Mouse (Mus musculus) midbrain, embryonic 14.5 days (tissue): ENCODE results near the gene Zbtb8os. TPM values are rescaled to one million over a fixed set of nuclear protein-coding genes. Genes with fewer than 3 reads are reported as not detected.
A peak's percentile ranks its signal among the peaks of the same experiment; 100 is the strongest.

Experiments
- ATAC-seq: fragments of 200-750 bp; cut with Nextera tagmentation; 2 replicates; pipeline ENCODE4 v1.8.0; 2017; ENCODE audit warnings: moderate number of reproducible peaks, moderate library complexity; ENCODE audit not compliant: low FRiP score, low TSS enrichment
- DNase-seq: peaks from one replicate; pipeline ENCODE4 v3.0.0-alpha.2; 2015
- H3K27ac ChIP-seq: fragments of 300-500 bp; sonication (generic); replicated peaks from 2 replicates; pipeline ENCODE4 v1.5.1; 2014; ENCODE audit warnings: mild to moderate bottlenecking, low read depth, low read length, moderate library complexity
- H3K27me3 ChIP-seq: fragments of 300-500 bp; sonication (generic); 2 replicates; pipeline ENCODE4 v1.6.1; 2014; ENCODE audit warnings: low read length, control low read depth, mixed read lengths; ENCODE audit not compliant: control insufficient read depth, insufficient read depth
- H3K36me3 ChIP-seq: fragments of 300-500 bp; sonication (generic); 2 replicates; pipeline ENCODE4 v1.6.1; 2014; ENCODE audit warnings: low read length, control low read depth; ENCODE audit not compliant: control insufficient read depth, insufficient read depth
- H3K4me1 ChIP-seq: fragments of 300-500 bp; sonication (generic); 2 replicates; pipeline ENCODE4 v1.6.1; 2014; ENCODE audit warnings: mild to moderate bottlenecking, antibody characterized with exemption, low read length, control low read depth; ENCODE audit not compliant: control insufficient read depth, insufficient read depth
- H3K4me2 ChIP-seq: fragments of 300-500 bp; sonication (generic); 2 replicates; pipeline ENCODE4 v1.6.1; 2014; ENCODE audit warnings: mild to moderate bottlenecking, low read length, moderate library complexity
- H3K4me3 ChIP-seq: fragments of 300-500 bp; sonication (generic); replicated peaks from 2 replicates; pipeline ENCODE4 v1.5.1; 2014; ENCODE audit warnings: low read depth, low read length
- H3K9ac ChIP-seq: fragments of 300-500 bp; sonication (generic); replicated peaks from 2 replicates; pipeline ENCODE4 v1.6.1; 2014; ENCODE audit warnings: mild to moderate bottlenecking, low read length, moderate library complexity
- H3K9me3 ChIP-seq: fragments of 300-500 bp; sonication (generic); 2 replicates; pipeline ENCODE4 v1.6.1; 2016; ENCODE audit warnings: low read length, control low read depth, mixed read lengths; ENCODE audit not compliant: control insufficient read depth
- WGBS: fragments of 180-500 bp; shearing (Covaris S2); extraction: QIAGEN DNeasy Blood & Tissue Kit; methylation state at CpG from one replicate; pipeline ENCODE4 v1.1.7; 2014; 5-methylcytosine and 5-hydroxymethylcytosine counted together
- polyA plus RNA-seq: library from polyadenylated mRNA; unstranded; fragments of >200 nt; fragmentation: Nextera tagmentation; extraction: Ambion mirVana; gene quantifications from 2 replicates; pipeline ENCODE4 v1.2.1, GENCODE M21; 2014

Zbtb8os gene
- polyA plus RNA-seq, result 22.9 and 26.3 TPM in 2 replicates

GRCm38 (mm10) chr4:129335216-129336074 is at the start of gene Zbtb8os, which contains the start of gene Rbbp4:
Zbtb8os (plus strand) TSS chr4:129335695.
Rbbp4 (minus strand) TSS chr4:129335370.
- under 1% methylated on average over 70 of the region's 73 CpGs for WGBS
- DNase-seq (peak; percentile 100), ATAC-seq (peak; percentile 98)
- Histone ChIP-seq H3K9ac (peak within 1 kb of the TSS; percentile 93), H3K36me3 (peaks cover 22% of the 10 kb centered on the region), H3K4me3 (peak within 1 kb of the TSS; percentile 94), H3K27me3 (no peaks in the 10 kb centered on the region), H3K9me3 (no peaks in the 10 kb centered on the region), H3K4me2 (peak within 1 kb of the TSS; percentile 71), H3K4me1 (peaks cover 31% of the 10 kb centered on the region), H3K27ac (peak within 1 kb of the TSS; percentile 98)

- 67% methylated on average over 5 of the region's 5 CpGs for WGBS
- H3K36me3 ChIP-seq, result no peaks in the 10 kb centered on the region
- no peak overlapping the region for H3K4me2 ChIP-seq
- DNase-seq (no peak), ATAC-seq (no peak)
- peaks cover 13% of the 10 kb centered on the region for H3K27me3 ChIP-seq
- H3K27ac ChIP-seq, result no peak overlapping the region
- no peak overlapping the region for H3K9ac ChIP-seq
- H3K4me1 ChIP-seq, result peaks cover 9% of the 10 kb centered on the region; the same call in 1 of the 2 replicates
- no peak overlapping the region for H3K4me3 ChIP-seq
- no peaks in the 10 kb centered on the region for H3K9me3 ChIP-seq
Measured at GRCm38 (mm10) chr4:129286001-129286682, 49.4 kb upstream of the Zbtb8os start.

- no peak overlapping the region for H3K27ac ChIP-seq
- DNase-seq (peak; percentile 57), ATAC-seq (no peak)
- no peaks in the 10 kb centered on the region for H3K9me3 ChIP-seq
- H3K4me1 ChIP-seq, result peaks cover 9% of the 10 kb centered on the region; the same call in 1 of the 2 replicates
- peak overlapping the region; percentile 56 for H3K9ac ChIP-seq
- peak overlapping the region; percentile 90 for H3K4me2 ChIP-seq
- H3K4me3 ChIP-seq, result peak overlapping the region; percentile 44
- WGBS, result 2% methylated on average over 28 of the region's 28 CpGs
- no peaks in the 10 kb centered on the region for H3K36me3 ChIP-seq
- peaks cover 13% of the 10 kb centered on the region for H3K27me3 ChIP-seq
Measured at GRCm38 (mm10) chr4:129286683-129287471, 48.6 kb upstream of the Zbtb8os start.

GRCm38 (mm10) chr4:129287472-129287981 is 48.0 kb upstream of the Zbtb8os start, which contains the start of gene Sync:
Sync (plus strand) TSS chr4:129287617.
- ATAC-seq, result no peak; the same call in 1 of the 2 replicates
- peak within 1 kb of the TSS; percentile 56 for H3K9ac ChIP-seq
- H3K36me3 ChIP-seq, result no peaks in the 10 kb centered on the region
- WGBS, result under 1% methylated on average over 52 of the region's 53 CpGs
- H3K4me2 ChIP-seq, result peak within 1 kb of the TSS; percentile 90
- H3K4me1 ChIP-seq, result peaks cover 9% of the 10 kb centered on the region; the same call in 1 of the 2 replicates
- H3K27me3 ChIP-seq, result peaks cover 13% of the 10 kb centered on the region
- H3K4me3 ChIP-seq, result peak within 1 kb of the TSS; percentile 44
- no peak within 1 kb of the TSS for H3K27ac ChIP-seq
- H3K9me3 ChIP-seq, result no peaks in the 10 kb centered on the region
- DNase-seq, result peak; percentile 66

- Histone ChIP-seq H3K27me3 (peaks cover 13% of the 10 kb centered on the region), H3K9me3 (no peaks in the 10 kb centered on the region), H3K9ac (no peak overlapping the region; the same call in 1 of the 2 replicates), H3K4me3 (peak overlapping the region; percentile 44), H3K36me3 (no peaks in the 10 kb centered on the region), H3K4me2 (peak overlapping the region; percentile 90), H3K27ac (no peak overlapping the region), H3K4me1 (peaks cover 9% of the 10 kb centered on the region; the same call in 1 of the 2 replicates)
- no peak for DNase-seq
- WGBS, result 34% methylated on average over 3 of the region's 3 CpGs
- ATAC-seq, result no peak
Measured at GRCm38 (mm10) chr4:129288067-129288466, 47.4 kb upstream of the Zbtb8os start.

GRCm38 (mm10) chr4:129289671-129290070 is 45.8 kb upstream of the Zbtb8os start:
- no peak overlapping the region for H3K4me2 ChIP-seq
- WGBS, result 94% methylated on average over 8 of the region's 8 CpGs
- ATAC-seq (no peak), DNase-seq (no peak)
- H3K4me1 ChIP-seq, result peaks cover 9% of the 10 kb centered on the region; the same call in 1 of the 2 replicates
- H3K36me3 ChIP-seq, result no peaks in the 10 kb centered on the region
- H3K4me3 ChIP-seq, result no peak overlapping the region
- H3K27ac ChIP-seq, result no peak overlapping the region
- H3K9me3 ChIP-seq, result no peaks in the 10 kb centered on the region
- no peak overlapping the region for H3K9ac ChIP-seq
- H3K27me3 ChIP-seq, result peaks cover 13% of the 10 kb centered on the region

GRCm38 (mm10) chr4:129292831-129293230 is 42.7 kb upstream of the Zbtb8os start:
- no peaks in the 10 kb centered on the region for H3K9me3 ChIP-seq
- no peaks in the 10 kb centered on the region for H3K4me1 ChIP-seq
- DNase-seq (no peak), ATAC-seq (no peak)
- H3K4me3 ChIP-seq, result no peak overlapping the region
- H3K27ac ChIP-seq, result no peak overlapping the region
- 67% methylated on average over 7 of the region's 7 CpGs for WGBS
- H3K4me2 ChIP-seq, result no peak overlapping the region
- no peaks in the 10 kb centered on the region for H3K36me3 ChIP-seq
- no peaks in the 10 kb centered on the region for H3K27me3 ChIP-seq
- H3K9ac ChIP-seq, result no peak overlapping the region

- H3K4me1 ChIP-seq, result no peaks in the 10 kb centered on the region
- H3K4me3 ChIP-seq, result no peak overlapping the region
- H3K27ac ChIP-seq, result no peak overlapping the region
- ATAC-seq, result no peak
- WGBS, result 29% methylated on average over 16 of the region's 16 CpGs
- no peaks in the 10 kb centered on the region for H3K36me3 ChIP-seq
- no peaks in the 10 kb centered on the region for H3K9me3 ChIP-seq
- no peak for DNase-seq
- H3K9ac ChIP-seq, result 0 out of 2 replicates have a peak overlapping the region, but pooled peaks have one; percentile 6
- no peaks in the 10 kb centered on the region for H3K27me3 ChIP-seq
- H3K4me2 ChIP-seq, result no peak overlapping the region
Measured at GRCm38 (mm10) chr4:129293702-129294101, 41.8 kb upstream of the Zbtb8os start.
